Mouse (Mus musculus) adrenal gland, postnatal 14 days (tissue): Measurements from ENCODE around the gene Pdpn. TPM values are rescaled to one million over a fixed set of nuclear protein-coding genes. Genes with fewer than 3 reads are reported as not detected.
"Not testable (repeated sequence)": the region's sequence is repeated elsewhere in the genome, so short reads cannot be mapped to it uniquely, and the experiment has no call there.

Source experiments
- DNase-seq: peaks from one replicate; pipeline ENCODE4 v3.0.0; 2021; ENCODE audit warnings: mixed read lengths
- long read RNA-seq, 2 experiments: library from polyadenylated mRNA; stranded (forward); transcript quantifications; one replicate each; pipeline ENCODE4 v2.0.0; 2021
- total RNA-seq: library from RNA; stranded (reverse); gene quantifications from 2 replicates; pipeline ENCODE4 v1.2.3, GENCODE M21; 2021

Gene Pdpn
- total RNA-seq, result 5.9 and 8.4 TPM in 2 replicates
- long read RNA-seq, experiment 1, partial matches to known transcripts, result 1 of 3 reads
- long read RNA-seq, experiment 1, other reads (novel, unspliced or antisense), result 2 of 3 reads
- long read RNA-seq, experiment 2, partial matches to known transcripts, result 0 of 1 reads
- long read RNA-seq, experiment 2, other reads (novel, unspliced or antisense), result 1 of 1 reads

DNA sequence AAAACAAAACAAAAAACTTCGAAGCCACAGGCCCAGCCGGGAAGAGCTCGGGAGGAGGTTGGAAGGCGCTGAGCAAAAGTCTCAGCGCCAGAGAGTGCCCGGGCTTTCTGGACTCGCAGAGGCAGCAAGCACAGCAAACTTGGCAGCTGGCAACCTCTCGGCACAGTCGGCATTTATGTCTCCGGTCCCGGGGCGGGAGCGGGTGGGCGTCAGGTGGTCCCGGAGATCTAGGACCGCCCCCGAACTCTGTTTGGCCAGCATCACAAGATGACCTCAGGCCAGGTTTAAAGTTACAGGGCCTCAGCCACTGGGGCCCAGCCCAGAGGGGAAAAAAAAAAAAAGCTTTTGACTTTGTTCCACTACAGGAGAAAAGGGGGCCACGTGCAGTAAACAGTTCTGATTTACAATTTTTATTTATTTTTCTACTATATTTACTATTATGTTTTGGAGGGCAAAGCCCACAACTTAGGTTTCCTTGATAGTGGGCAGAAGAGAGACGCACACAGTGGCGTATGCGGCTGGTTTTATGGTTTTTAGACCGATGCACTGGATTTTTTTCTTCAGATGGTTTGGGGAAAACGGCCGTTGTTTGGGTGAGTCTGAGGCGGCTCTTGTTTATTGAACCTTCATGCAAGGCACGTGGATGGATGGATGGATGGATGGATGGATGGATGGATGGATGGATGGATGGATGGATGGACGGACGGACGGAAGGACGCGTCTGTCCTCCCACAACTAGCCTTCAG lies at the start of gene Pdpn:
Gene Pdpn, minus strand, starts transcription at position 240 of the 746 bp plus-strand sequence.
- peak; percentile 55 for DNase-seq

DNA sequence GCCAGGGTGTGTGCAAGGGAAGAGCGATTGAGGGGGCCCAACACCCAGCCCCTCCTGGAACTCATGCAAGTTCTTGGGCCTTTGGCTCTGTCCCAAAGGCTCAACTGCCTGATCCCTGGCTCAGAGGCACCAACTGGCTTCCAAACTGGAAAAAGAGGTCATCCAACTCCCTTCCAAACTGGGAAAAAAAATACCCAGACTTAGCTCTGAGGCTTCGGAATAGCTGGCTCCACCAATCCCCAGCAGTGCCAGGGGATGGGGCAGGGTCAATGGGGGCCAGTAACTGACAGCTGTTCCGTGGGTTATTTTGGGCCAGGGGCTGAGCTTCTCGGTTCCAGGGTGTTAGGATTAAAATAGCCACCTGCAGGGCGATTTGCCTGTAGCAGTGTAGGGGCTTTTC lies 49.3 kb upstream of the Pdpn start:
- DNase-seq, result no peak

DNA sequence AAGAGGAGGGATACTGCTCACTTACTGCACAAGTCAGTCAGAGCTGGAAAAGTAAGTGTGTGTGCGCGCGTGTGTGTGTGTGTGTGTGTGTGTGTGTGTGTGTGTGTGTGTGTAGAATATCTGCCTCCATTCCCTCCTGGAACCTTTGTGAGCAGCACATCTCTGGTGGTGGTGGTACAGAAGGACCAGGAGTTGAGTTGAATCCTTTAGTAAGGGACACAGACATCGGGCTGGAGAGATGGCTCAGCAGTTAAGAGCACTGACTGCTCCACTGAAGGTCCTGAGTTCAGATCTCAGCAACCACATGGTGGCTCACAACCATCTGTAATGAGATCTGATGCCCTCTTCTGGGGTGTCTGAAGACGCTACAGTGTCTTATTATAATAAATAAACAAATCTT lies 46.1 kb upstream of the Pdpn start:
- not testable (repeated sequence) for DNase-seq

DNA sequence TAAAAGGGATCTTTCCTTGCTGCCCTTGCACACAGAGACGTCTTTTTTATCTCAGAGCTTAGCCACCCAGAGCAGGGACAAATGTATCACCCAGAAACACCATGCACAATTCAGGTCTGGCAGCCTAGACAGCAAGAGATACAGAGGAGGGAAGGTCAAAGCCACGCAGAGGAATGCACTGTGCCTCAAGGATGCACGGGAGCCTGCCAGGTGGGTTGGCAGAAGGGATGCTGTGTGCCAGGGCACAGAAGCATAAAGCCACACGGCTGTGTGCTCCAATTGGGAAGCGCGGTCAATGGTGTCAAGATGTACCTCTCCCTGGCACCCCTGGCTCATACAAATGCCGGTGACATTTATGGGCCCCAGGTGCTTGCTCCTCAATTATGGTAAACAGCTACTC lies 42.1 kb upstream of the Pdpn start:
- no peak for DNase-seq

DNA sequence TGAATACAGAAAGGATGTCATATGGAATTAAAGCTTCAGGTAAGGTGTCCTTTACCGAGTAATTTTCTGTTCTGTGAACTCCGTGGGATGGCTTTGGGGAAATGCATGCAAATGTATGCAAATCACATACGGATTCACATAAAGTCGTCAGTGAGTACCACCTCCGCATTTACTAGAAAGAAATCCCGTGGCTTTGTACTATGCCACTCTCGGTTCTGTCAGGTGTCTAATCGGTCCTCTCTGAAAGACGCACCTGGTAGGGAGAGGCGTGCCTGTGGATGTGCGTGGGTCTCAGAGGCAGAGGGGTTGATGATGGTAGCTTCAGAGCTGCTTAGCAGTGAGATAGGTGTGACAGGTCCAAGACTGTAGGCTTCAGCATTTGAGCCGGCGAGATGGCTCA lies 40.4 kb upstream of the Pdpn start:
- DNase-seq, result no peak

DNA sequence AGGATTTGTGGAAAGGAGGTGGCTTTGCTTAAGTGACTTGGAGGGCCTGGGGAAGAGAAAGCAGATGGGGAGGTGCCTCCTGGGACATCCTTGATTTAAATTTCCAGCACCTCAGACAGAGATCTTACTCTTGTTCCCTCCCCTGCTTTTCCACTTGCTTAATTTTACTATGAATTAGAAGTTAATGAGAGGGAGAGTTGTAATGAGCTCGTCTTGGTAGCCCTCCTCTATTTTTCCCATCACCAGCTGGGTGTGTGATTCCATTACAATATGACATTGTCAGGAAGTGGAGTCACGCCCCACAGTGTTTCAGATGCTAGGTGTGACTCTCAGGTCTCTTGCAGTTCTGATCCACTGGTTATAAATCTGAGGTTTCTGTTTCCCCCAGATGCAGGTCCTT lies 36.7 kb upstream of the Pdpn start:
- DNase-seq, result no peak

DNA sequence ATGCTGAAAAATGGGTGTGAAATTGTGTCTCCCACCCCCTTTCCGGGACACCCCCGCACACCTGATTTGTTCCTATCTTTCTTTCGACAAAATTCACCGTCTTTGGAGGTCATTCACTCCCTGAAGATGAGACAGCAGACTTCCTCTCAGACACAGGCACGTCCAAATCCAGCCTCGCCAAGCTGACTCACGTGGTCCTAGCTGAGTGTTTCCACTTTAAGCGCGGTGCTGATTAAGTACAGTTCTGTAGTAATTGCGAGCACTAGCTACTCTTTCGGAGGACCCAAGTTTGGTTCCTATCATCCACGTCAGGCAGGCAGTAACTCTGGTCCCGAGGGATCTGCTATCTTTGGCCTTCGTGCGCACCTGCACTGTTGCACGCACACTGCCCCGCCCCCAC lies 35.6 kb upstream of the Pdpn start:
- no peak for DNase-seq

DNA sequence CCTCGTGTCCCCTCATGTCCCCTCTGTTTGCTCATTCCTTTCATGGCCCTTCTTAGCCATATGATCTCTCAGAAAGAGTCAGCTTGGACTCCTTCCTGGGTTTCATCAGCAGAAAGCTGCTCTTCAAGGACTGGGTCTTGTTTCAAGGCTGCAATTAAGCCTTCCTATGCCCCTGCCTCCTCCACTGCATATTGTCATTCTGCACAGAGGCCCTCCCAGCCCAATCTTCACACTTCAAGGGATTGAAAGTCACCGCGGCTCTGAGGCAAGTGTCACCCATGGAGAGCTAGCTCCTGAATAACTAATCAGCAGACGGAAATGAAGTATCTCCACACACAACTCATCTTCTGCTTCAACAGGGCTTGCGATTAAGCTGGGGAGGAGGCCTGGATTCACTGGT lies 34.8 kb upstream of the Pdpn start:
- DNase-seq, result no peak

DNA sequence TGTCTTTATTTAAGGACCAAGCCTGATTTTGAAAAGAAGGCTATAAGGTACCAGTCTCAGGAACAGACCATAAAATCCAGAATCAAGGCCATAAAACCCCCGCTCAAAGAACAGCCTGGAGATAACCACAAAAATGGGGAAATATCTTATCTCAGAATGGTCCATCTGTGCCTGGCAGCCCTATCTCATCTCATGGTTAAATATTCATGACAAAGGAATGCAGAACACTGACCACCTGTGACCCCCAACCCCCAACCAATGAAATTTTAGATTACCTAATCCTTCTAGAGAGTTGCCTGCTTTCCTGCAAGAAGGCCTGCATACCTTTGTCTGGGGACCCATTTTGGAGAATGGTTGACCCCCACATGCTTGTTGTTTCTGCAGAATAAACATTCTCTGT lies 32.4 kb upstream of the Pdpn start:
- DNase-seq, result no peak

DNA sequence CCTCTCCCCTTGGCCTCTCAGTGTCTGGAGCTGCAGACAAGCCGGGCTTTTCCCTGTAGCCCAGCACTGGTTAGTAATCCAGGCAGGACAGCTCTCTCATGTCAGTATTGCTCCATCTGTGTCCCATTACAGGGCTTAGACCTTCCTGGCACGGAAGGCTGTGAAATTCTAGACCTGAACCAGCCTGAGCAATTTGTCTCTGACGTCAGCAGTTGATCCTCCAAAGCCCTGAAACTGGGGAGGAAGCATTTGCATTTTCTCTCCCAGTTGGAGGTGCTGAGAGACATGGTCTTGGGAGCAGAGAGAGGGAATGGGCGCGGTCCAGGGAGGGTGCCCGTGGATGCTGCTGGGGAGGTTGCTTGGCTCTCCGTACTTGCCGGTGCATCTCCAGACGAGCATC lies 31.2 kb upstream of the Pdpn start:
- DNase-seq, result no peak

DNA sequence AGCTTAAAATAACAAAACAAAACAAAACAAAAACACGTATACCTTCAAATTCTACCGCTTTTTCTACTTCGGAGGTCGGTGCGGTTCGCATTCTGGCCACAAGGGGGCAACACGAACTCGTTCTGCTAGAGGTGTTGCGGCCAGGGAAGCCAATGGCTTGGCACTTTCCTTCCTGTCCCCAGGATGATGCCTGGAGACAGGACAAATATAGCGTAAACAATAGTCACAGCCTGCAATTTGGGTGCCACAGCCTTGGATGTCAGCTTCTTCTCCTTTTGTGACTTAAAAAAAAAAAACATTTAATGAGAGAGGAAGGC lies 26.2 kb upstream of the Pdpn start:
- DNase-seq, result peak; percentile 88

DNA sequence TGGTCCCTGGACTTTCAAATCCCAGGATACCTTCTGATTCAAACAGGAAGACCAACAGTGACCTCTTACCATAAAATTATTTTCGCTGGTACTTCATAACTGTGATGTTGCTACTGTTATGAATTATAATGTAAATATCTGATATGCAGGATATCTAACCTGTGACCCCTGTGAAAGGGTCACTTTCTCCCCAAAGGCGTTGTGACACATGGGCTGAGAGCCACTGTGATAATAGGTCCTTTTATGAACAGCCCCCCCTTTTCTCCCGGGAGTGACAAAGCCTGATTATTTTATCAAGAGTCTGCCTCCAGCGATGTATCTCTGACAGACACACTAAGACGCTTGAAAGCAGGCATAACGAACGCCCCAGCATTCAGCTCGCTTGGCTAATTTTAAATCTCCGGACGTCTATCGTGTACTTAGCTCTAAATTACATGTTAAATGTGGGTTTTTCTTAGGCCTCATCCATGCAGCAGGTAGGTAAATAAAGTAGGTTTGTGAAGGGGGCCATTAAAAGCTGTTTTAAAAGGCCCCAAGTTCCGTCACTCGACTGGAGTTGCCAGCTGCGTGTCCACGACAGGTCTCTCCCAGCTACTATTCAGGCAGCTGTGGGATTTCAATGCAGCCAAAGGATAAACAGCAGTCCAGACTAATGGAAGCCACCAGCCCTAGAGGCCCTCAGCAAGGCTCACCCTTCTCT lies 25.7 kb upstream of the Pdpn start:
- no peak for DNase-seq

DNA sequence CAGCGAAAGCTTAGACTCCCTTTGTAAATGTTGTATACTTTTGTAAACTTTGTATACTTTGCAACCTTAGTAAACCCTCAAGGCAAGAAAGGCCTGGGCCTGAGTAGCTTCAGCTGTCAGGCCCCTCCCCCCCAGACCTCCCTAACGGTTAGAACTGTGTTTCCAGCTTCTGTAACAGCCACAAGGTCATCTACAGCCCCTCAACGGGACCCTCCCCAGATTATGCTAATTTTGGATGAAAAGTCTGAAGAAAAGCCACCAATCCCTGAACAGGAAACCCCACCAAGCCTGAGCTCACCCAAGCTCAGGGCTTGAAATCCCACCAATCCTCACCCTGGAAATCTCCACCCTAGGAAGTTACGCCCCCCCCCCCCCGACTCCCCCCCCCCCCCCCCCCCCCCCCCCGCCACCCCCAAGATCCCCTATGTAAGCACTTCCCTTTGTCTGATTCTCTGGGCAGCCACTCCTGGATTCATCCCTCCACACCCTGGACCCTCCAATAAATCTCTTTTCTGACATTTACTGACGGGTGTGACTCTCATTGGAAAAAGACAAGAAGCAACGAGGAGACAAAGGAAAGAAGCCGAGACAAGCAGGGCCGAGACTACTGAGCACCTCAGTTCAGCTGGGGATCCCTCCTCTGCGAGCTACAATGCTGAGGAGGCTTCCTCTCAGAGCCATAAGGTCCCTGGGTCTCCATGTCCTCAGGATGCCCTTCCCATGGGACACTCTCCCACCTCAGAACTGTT lies 25.0 kb upstream of the Pdpn start:
- DNase-seq, result no peak

DNA sequence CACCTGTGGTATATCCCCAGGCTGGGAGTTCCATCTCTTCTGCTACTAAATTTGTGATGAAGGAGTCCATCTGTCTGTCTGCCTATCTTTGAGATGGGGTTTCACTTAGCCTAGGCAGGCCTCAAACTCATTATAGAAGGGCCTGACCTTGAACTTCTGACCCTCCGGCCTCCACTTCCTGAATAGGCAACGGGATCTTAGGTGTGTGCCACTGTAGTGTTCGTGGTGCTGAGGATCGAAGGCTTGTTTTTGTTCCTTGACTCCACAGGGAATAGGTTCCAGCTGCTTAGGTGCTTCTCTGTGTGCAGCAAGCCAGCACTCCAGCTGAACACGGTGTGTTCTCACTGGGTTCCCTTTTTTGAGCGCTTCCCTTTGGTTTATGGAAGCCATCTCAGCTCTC lies 13.9 kb upstream of the Pdpn start:
- DNase-seq, result no peak

DNA sequence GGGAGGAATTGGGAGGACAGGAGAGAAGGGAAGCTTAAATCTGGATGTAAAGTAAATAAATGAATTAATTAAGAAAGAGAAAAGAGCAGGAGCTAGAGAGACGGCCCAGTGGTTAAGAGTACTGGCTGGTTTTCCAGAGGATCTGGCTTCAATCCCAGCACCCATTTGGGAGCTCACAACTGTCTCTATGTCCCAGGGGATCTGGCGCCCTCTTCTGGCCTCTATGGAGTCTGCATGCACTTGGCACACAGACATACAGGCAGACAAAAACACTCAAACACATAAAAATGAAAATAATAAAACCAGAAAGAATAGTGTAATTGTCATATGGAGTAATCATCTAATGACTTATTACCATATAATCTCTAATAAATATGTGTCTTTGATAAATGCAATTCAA lies 12.0 kb upstream of the Pdpn start:
- DNase-seq, result peak; percentile 58

DNA sequence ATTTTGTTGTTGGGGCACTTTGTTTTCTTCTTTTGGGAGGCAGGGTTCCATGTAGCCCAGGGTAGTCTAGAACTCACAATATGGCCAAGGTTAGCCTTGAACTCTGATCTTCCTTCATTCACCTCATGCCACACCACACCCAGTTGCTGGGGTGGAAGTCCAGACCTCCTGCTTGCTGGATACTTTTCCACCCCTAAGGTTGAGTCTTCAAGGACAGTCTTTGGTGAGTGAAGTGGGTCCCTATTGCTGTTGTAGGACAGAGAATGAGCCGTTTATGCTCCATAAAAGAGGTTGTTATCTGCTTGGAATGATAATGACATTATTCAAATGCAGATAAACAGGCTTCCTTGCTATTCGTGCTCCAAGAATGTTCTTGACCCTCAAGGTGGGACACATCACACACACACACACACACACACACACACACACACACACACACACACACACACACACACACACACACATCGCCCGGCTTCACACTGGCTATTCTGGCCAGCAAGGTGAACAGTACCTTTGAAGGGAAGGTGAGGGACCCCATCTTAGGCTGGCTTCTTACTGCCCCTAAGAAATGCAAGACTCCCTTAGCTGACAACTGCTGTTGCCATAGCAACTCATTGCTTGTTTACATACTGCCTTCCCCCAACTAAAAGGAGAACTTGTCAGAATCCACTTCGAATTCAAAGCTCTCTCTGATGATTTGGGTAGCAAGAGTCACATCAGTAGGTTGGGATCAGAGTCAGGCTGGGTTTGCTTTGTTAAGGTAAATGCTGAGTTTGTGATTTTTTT lies 6.8 kb upstream of the Pdpn start:
- no peak for DNase-seq

DNA sequence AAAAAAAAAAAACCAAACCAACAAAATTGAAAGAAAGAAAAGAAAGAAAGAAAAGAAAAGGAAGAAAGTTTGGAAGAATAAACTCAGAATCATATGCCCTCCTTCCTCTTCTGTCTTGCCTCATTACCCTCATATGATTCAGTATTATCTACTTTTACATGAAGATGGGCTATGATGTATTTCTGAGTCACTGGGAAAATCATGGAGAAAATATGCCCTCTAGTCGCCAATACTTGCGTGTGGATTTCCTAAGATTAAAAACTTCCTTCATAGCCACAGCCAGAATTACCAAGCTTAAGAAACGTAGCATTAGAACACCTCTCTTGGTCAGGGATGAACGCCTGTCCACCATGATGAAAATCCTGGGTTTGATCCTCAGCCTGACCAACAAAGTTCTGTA lies 5.7 kb upstream of the Pdpn start:
- no peak for DNase-seq

DNA sequence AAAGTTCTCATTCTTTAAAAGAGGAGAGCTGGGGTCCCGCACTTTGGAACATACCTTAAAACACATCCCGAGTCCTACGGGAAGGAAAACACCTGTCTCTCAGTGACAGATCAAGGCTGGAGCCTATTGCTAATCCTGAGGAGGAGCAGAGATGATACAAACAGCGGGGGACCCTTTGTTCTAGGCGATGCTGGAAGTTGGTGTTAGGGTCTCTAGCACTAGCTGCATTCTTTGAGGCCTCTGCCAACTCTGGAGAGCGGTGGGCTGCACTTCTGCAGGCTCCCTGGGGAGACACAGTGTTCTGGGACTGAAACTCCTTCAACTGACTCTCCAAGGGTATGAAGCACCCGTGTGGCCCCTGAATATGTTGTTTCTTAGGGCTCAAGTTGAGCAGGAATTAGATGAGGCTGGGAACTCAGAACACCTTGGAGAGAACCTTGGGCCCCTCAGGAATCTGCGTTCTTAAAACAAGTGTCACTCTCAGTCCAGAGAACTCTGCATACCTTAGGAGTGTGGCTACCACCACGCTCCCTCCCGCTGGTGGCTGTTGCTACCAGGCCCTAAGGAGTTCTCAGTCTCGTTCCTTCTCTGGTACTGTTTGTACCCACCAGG lies 3.0 kb upstream of the Pdpn start:
- no peak for DNase-seq

DNA sequence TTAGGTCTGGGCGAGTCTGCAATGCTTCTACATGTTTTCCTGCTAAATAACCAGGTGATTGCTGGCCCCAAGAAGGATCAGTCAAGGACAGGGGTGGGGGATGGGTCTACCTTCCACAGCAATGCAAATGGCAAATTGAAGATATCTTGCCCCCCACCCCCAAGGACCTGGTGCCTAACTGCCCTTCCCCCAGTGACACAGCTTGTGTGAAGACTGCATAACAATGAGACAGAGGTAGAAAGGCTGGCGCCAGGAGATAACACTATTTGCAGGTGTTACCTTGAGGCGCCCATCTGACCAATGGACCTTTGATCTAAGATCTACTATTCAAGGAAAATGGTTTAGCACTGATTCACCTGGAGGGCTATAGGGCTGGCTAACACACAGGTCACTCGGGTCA lies 2.5 kb upstream of the Pdpn start:
- no peak for DNase-seq

DNA sequence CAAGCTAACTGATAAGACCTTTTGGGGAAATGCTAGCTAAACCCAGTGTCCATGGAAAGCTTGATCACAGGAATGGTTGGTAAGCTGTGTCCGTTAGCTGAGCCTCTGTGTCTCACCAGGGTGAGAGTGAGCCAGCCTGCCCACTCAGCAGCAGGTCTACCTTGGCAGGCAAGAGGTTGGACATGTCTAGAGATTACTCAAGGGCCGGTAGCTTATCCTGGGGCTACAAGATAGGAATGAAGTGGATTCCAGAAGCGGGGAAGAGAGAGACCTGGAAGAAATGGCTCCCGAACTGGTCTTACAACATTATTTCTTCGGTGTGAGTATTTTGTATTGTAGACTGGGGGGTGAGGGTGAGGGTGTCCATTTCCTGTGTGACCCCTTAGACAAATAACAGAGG lies 1.7 kb upstream of the Pdpn start:
- no peak for DNase-seq

DNA sequence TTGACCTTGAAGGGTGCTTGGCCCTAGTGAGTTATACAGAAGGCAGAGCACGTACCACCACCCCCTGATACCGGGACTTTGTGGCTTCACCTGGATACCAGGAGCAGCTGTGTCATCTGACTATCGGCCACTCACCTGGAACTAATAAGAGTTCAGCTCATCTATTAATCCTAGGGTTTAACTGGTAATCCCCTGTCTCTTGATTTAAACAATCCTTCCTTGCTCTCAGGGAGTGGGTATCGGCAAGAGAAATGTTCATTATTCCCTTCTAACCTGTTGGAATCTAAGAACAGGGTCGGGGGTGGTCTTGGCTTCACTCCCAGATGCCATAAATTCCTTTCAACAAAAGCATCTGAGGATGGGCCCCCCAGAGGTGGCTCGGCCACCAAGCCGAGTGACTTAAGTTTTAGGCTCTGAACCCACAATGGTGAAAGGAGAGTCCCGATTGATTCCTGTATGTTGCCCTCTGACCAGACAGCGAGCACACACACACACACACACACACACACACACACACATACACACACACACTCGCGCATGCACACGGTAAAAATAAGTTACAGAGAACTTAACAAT lies 837 bp upstream of the Pdpn start:
- no peak for DNase-seq
